Mouse (Mus musculus) kidney, postnatal 4 days (tissue): ENCODE results near the gene Iqgap3.
A peak's percentile ranks its signal among the peaks of the same experiment; 100 is the strongest.

Experiments used
- DNase-seq, 2 experiments: peaks; one replicate each; pipeline ENCODE4 v3.0.0; 2021; ENCODE audit warnings: mixed read lengths in 2 of 2

Iqgap3 gene

GRCm38 (mm10) chr3:88150999-88151364 lies 69.2 kb downstream of the Iqgap3 start:
- DNase-seq, result no peak

- DNase-seq, result peak in 1 of 2 experiments; percentile 27
These were observed 70.3 kb downstream of the Iqgap3 start for GRCm38 (mm10) chr3:88152056-88152455.

- DNase-seq, result no peak
These were observed 71.7 kb downstream of the Iqgap3 start for GRCm38 (mm10) chr3:88153290-88154011.

- DNase-seq, result no peak
These were observed 72.5 kb downstream of the Iqgap3 start for GRCm38 (mm10) chr3:88154236-88154635.

- DNase-seq, result no peak
These were observed 75.0 kb downstream of the Iqgap3 start for GRCm38 (mm10) chr3:88156817-88157216.

GRCm38 (mm10) chr3:88157771-88158597 lies 76.2 kb downstream of the Iqgap3 start:
- DNase-seq, result peak; percentile 73 to 80

GRCm38 (mm10) chr3:88158991-88159390 lies 77.2 kb downstream of the Iqgap3 start:
- DNase-seq, result no peak

- DNase-seq, result no peak
These were observed 79.1 kb downstream of the Iqgap3 start for GRCm38 (mm10) chr3:88160856-88161255.

GRCm38 (mm10) chr3:88162259-88162658 lies 80.5 kb downstream of the Iqgap3 start:
- no peak for DNase-seq

GRCm38 (mm10) chr3:88162811-88163210 lies 81.0 kb downstream of the Iqgap3 start:
- no peak for DNase-seq

GRCm38 (mm10) chr3:88163847-88164246 lies 82.1 kb downstream of the Iqgap3 start:
- peak in 1 of 2 experiments; percentile 20 for DNase-seq

GRCm38 (mm10) chr3:88164263-88164662 lies 82.5 kb downstream of the Iqgap3 start:
- DNase-seq, result peak in 1 of 2 experiments; percentile 20

GRCm38 (mm10) chr3:88166056-88166455 lies 84.3 kb downstream of the Iqgap3 start:
- no peak for DNase-seq

GRCm38 (mm10) chr3:88170361-88170760 lies 88.6 kb downstream of the Iqgap3 start:
- DNase-seq, result no peak
